ENCODE assay signal across 21 mouse cellular contexts in the genomic region with DNA sequence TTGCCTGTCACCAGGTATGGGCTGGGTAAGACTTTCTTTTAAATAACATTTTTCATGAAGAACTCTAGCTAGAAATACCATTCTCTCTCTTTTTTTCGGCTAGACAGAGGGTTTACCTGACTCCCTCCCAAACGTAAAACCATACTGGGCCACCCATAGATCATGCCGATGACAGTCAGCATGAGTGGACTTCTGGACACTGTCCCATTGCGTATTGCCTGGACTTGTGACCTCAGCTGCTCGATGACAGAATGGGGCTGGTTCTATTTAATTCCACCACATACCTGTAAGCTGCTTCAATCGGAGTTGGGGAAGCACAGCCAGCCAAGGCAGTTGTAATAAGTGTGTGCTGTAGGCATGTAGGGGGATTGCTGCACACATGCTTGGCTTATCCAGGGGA.
"Had no signal": no experiment of that assay in that cellular context is flagged by ENCODE, and none has a peak within 500 bp of the region (broad histone marks: within the 10 kb centered on the region; RNA-seq: fewer than 3 reads in every experiment).

No protein-coding gene starts in this region.

- ATAC-seq: lung, postnatal 0 days; midbrain, embryonic 15.5 days had no signal

- H3K9me3 ChIP-seq: limb, embryonic 12.5 days; limb, embryonic 15.5 days; liver, embryonic 15.5 days; midbrain, embryonic 12.5 days; midbrain, embryonic 15.5 days; neural tube, embryonic 12.5 days; neural tube, embryonic 15.5 days had no signal

- H3K4me2 ChIP-seq: limb, embryonic 12.5 days; limb, embryonic 15.5 days; liver, embryonic 15.5 days; lung, embryonic 14.5 days; midbrain, embryonic 12.5 days; midbrain, embryonic 15.5 days; neural tube, embryonic 12.5 days; neural tube, embryonic 15.5 days had no signal

- H3K36me3 ChIP-seq: limb, embryonic 12.5 days; limb, embryonic 15.5 days; liver, embryonic 15.5 days; midbrain, embryonic 12.5 days; midbrain, embryonic 15.5 days; neural tube, embryonic 12.5 days; neural tube, embryonic 15.5 days had no signal

- H3K27me3 ChIP-seq: limb, embryonic 12.5 days; limb, embryonic 15.5 days; liver, embryonic 15.5 days; midbrain, embryonic 12.5 days; midbrain, embryonic 15.5 days; neural tube, embryonic 12.5 days had no signal

- H3K4me3 ChIP-seq: limb, embryonic 12.5 days; limb, embryonic 15.5 days; liver, embryonic 15.5 days; midbrain, embryonic 12.5 days; midbrain, embryonic 15.5 days; neural tube, embryonic 12.5 days; neural tube, embryonic 15.5 days had no signal

- H3K9ac ChIP-seq: limb, embryonic 12.5 days; limb, embryonic 15.5 days; liver, embryonic 15.5 days; lung, embryonic 14.5 days; midbrain, embryonic 12.5 days; midbrain, embryonic 15.5 days; neural tube, embryonic 12.5 days; neural tube, embryonic 15.5 days had no signal

- H3K27ac ChIP-seq: kidney, postnatal 0 days; limb, embryonic 12.5 days; limb, embryonic 15.5 days; liver, embryonic 15.5 days; macrophage; midbrain, embryonic 12.5 days; midbrain, embryonic 15.5 days; neural tube, embryonic 12.5 days; neural tube, embryonic 15.5 days; stomach, postnatal 0 days had no signal

- DNase-seq: kidney, adult 2 months; kidney, postnatal 25 days; left cerebral cortex, postnatal 4 days; lung, embryonic 14.5 days; right cerebral cortex, adult 18-20 months; right cerebral cortex, postnatal 14 days; right cerebral cortex, postnatal 4 days; thymus, adult 2 months; thymus, postnatal 14 days; thymus, postnatal 4 days had no signal

- H3K4me1 ChIP-seq: limb, embryonic 15.5 days; liver, embryonic 15.5 days; neural tube, embryonic 12.5 days had no signal
